Mouse (Mus musculus) lung, postnatal 4 days (tissue): ENCODE measurements around the gene Syt14.

ENCODE experiments used
- DNase-seq, 2 experiments: peaks; one replicate each; pipeline ENCODE4 v3.0.0; 2021

The Syt14 gene

DNA sequence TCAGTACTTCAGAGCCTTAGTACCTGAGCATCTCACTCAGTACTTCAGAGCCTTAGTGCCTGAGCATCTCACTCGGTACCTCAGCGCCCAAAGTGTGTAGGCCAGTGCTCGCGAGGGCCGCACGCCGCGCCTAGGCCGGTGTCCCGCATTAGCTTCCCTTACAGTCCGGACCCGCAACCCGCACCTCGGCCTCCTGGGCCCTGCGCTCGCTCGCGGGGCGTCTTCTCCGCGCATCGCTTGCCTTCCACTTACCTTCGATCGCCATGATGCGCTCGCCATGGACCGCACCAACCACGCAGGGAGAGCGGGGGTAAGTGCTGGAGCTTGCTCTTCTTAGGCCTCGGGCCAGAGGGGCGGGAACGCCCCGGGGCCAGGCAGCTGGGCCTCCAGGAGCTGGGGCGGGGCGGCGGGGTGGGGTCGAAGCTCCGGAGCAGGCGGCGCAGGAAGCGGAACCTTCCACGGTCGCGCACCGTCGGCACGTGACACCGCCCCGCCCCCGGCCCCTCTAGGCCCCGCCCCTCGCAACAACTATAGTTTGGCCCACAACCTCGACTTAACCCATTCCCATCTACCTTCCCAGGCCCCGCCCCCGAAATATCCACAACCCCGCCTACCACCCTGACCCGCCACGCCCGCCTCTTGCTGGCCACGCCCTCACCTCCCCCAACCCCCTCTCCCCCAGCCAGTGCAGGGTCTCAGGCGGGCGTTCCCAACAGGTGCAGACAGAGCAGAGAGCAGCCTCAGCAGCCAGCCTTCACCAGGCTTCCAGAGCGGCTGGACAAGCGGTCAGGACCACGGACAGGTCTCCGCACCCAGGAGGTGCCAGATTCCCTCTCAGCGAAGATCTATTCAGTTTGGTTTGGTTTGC, at the start of gene Syt14:
Gene Syt14 (minus strand): TSS at position 405 of the 868 bp plus-strand sequence.
- peak; percentile 72 for DNase-seq

DNA sequence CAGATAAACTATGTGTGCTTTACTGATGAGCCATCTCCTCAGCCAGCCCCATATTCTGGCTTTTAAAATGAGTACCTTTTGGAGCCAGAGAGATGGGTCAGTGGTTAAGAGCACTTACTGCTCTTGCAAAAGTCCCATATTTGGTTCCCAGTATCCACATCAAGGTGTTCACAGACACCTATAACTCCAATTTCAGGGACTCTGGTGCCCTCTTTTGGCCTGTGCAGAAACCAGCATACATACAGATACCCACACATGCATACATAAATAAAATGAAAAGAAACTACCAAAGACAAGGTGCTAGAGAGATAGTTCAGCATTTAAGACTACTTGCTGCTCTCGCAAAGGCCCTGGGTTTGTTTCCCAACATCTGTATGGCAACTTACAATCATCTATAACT, 48.4 kb upstream of the Syt14 start:
- DNase-seq, result no peak

DNA sequence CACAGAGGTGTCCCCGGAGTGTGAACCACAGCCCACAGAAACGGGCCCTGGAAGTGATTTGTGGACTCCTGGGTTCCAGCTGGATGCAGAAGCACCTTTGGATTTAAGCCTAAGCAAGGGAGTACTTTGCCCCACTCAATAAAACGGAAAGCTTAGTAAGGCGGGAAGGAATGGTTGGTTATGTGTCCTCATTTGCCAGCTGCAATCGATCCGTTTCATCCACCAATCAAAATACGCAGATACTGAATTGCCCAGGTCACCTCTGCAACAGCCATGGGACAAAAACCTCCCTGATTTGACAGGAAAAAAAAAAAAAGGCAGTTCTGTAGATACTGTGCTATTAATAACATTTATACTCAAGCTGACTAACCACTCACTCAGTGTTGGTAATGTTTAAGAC, 47.5 kb upstream of the Syt14 start:
- DNase-seq, result no peak

DNA sequence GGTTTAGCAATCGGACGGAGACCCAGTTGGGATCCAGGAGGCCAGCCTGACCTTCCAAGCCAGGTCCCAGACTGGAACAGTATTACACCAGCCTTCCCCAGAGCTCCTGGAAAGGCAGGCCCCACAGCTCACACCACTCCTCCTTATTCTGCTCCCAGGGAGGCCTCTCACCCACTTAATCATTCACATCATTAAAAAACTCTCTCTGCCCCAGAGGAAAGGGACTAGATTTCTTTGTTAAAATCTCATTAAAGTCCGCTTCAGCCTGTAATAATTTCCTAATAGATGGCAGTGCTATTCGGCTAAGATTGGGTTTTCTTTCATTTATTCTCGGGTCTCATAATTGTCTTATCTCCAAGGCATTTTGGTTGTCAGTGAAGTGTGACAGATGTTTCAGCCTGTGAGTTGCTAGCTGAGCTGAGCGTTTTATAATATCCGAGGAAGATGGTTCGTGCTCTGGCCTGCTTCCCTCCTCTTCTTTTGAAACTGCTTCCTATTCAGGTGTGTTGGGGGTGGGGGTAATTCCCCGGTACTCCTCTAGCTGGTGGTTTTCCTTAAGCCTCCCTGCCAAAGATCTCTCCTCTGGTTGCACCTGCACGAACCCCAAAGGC, 46.8 kb upstream of the Syt14 start:
- DNase-seq, result peak; percentile 35 to 76

DNA sequence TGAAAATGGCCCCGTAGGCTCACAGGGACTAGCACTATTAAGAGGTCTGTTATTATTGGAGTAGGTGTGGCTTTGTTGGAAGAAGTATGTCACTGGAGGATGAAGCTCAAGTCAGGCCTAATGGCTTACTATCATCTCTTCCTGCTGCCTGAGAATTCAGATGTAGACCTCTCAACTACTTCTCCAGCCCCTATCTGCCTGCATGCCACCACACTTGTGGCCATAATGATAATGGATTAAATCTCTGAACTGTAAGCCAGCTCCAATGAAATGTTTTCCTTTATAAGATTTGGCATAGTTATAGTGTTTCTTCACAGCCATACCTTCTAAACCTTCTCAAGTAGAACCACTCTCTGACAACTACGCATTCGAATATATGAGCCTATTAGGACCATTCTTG, 27.0 kb upstream of the Syt14 start:
- DNase-seq, result no peak

DNA sequence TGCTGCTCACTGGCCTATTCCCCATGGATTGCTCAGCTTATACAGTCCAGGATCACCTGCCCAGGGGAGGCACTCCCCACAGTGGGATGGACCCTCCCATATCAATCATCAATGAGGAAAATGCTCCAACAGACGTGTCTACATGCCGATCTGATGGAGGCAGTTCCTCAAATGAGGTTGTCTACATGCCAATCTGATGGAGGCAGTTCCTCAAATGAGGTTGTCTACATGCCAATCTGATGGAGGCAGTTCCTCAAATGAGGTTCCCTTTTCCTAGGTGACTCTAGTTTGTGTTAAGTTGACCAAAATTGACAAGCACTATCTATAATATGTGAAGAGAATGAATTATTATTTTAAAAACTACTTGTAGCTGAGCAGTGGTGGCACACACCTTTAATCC, 24.6 kb upstream of the Syt14 start:
- DNase-seq, result no peak

DNA sequence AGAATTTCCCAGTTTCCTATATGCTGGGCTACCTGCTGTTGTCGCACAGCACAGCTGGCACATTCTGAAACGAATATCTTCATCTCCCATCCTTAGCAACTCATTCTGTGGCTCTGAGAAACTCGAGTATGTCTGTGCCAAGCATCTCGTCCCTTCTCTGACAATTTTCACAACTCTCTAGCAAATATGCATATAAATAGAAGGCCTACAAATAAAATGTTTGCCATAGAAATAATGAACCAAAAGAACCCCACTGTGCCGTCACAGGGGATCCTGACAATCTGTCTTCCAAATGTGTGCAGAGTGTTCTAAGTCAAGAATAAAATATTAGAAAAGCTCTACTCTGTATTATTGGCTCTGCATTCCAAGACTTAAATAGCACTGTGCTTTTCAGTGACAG, 24.0 kb upstream of the Syt14 start:
- DNase-seq, result no peak

DNA sequence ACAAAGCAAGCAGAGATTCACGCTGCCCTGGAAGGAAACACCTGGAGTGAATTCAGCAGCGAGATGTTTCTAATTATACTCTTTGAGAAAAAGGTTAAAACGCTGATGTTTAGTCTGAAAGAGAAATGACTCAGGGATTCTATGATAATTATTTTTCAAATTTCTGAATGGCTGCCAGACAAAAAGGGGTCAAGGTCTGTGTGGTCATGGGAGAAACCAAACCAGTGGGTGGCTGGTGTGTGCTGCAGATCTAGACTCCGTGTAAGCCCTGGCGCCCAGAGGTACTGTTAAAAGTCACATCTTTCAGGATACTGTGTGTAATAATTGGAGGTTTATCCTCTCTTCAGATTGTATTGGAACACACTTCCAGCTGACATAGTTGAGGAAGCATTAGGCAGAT, 18.8 kb upstream of the Syt14 start:
- no peak for DNase-seq

DNA sequence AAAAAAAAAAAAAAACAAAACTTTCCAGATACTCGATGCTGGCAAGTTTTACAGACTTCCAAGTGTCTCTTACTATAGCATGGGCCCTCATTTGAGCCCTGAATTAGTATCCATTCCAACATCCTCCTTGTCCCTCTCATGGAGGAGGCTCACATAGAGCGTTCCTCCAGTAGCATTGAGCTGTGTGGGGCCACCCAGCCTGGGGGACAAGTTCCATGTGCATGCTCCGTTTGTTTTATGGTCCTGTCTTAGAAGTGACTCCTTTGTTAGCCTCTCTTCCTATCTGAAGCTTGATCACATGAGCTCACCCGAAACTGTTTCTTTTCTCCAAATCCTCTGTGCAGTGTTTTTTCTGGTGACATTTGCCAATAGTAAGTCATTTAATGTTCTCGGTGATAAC, 17.5 kb upstream of the Syt14 start:
- no peak for DNase-seq

DNA sequence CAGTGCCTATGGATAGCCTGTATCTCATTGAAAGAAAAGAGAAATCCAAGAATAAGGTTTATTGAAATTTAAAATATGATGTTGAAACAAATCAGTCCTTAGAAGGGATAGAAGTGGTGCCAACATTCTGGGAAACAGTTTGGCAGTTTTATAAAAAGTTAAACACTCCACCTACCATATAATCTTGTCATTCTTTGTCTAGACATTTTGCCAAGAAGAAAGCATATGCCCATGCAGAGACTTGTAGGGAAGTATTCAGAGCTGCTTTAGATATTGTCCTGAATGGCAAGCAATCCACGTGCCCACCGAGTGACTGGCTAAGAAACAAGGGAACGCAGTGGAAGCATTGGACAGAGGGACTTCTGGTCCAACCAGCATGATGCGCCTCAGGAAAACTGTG, 12.0 kb upstream of the Syt14 start:
- no peak for DNase-seq

DNA sequence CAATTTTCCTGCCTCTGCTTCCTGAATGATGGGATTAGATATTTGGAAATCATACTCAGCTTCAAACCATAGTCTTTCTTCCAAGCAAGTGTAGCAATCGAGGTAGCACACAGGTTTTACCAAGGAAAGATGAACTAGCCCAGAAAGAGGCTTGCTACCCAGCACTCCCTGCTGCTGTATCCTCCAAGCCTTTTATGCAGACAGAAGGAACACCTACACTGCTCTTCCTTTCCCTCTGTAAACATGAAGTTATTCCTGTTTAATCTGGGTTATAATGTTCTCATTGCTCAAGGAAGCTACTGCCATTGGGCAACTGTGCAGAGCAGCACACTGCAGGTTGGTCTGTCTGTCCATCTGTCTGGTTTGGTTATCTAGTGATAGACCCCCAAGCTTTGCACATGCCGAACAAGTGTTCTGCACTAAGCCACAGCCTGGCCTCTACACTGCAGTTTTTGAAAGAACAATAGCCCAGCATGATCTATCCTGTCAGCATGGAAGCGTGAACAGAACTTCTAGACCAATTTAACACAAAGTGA, 7.3 kb upstream of the Syt14 start:
- DNase-seq, result no peak

DNA sequence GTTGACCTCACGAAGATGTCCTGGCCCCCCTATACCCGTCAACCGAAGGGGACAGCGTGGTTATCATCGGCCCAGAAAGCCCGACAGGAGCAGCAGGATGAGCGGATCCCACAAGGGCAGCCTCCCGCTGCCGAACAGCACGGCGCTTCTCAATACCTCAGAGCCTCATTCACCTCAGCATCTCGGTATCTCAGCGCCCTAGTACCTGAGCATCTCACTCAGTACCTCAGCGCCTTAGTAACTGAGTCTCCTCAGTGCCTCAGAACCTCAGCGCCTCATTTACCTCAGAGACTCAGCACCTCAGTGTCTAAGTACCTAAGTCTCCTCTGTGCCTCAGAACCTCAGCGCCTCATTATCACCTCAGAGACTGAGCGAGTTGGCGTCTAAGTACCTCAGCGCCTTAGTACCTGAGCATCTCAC, 614 bp downstream of the Syt14 start:
- DNase-seq, result no peak

DNA sequence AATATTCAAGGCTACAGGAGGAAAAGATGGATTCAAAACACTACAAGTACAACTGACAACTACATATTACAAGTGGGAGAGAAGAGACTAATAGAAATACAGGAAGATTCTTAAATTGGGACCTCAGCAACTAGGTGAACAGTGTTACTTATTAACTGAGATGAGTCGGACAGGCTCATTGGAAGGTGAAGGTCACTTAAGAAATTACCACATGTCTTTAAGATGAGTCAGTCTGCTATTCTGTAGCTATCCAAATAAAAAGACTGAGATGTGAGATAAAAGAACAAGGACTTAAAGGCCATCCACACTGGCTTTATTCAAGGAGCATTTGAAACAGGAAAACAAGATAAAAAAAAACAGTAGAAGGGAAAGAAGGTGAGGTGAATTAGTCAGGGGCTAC, 11.3 kb downstream of the Syt14 start:
- no peak for DNase-seq

DNA sequence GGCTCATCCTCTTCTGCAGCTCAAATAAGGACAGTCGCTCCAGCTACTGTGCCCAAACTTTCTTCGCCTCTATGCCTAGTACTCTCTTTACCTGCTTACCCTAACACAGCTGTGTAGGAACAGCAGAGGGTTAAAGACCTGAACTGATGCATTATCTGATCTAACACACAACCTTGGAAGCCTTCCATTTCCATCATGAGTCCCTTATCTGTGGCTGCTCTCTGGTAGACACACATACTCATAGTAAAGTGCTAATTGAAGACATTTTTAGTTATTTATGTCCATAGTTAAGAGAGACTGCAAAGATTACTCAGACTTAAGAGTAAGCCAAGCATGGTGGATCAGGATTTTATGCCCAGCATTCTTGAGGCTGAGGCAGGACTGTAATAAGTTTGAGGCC, 23.2 kb downstream of the Syt14 start:
- no peak for DNase-seq

DNA sequence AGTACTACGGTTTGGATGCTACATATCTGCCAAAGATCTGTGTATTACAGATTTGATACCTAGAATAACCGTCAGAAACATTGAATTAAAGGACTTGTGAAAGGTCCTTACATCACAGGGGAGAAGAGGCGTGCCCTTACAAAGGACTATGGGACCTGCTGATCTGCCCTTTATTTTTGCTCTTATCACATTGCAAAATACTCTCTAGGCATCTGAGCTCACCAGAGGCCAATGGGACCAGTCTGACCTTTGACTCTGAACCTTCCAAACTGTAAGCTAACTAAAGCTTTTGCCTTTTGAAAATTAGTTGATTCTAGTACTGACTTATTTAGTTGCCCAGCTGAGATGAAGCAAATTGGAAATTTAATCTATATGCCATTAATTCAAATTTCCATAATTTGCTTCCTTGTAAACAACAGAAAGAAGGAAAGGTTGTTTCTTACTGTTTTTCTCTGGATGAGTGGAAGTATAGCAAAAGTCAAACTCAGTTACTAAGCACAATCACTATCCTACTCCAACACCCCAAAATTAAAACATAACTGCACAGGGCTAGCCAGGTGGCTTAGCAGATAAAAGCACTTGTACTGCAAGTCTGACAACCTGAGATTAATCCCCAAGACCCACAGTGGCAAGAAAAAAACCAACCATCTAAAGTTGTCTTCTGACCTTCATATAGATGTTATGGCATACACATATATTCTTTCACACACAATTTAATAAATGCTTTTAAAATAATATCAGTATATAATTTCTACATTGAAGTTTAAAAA, 24.4 kb downstream of the Syt14 start:
- DNase-seq, result no peak

DNA sequence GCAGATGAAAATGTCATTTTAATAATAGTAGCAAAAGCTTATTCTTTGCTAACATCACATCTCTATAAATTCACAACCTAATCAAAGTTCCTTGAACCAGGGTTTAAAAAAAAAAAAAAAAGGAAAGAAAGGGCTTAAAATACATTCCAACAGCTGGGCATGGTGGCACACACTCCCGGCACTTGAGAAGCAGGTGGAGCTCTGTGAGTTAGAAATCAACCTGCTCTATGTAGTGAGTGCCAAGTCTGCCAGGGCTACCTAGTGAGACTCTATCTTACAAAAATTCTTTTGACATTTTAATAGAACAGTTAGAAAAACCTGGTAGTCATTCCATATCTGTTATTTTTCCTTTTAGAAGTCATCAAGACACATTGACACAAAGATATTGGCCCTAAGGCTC, 31.0 kb downstream of the Syt14 start:
- no peak for DNase-seq

DNA sequence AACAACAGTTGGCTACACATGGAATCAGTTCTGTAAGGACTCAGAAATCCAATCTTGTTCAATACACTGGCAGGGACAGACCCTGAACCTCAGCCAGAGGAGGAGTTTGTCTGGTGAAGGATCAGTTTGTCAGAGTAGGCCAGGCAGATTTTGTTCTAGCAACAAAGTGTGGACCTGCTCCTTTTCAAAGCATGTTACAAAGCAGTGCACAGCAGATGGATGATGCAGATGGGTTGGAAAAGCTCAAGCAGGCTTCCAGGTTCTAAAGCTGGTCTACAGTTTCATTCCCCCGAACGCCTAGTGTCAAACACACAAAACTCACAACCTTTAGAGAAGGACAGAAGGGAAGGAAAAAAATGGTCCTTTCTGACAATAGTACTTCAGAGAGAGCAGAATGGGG, 31.6 kb downstream of the Syt14 start:
- no peak for DNase-seq

DNA sequence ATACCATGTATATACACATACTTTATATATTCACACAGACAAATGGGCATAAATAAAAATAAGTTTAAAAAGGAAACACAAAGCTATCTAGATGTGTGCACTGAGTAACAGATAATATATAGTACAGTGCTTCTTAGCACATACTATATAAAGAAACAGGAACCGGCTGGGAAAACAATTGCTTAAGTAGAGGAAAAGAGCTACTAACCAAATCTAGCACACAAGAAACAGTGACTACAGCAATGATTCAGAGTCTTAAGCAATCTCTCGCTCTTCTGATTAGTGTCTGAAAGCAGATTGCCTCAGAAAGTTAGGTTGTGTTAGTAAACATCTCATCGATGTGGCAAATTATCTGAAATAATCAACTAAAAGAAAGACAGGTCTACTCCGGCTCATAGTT, 33.3 kb downstream of the Syt14 start:
- DNase-seq, result no peak

DNA sequence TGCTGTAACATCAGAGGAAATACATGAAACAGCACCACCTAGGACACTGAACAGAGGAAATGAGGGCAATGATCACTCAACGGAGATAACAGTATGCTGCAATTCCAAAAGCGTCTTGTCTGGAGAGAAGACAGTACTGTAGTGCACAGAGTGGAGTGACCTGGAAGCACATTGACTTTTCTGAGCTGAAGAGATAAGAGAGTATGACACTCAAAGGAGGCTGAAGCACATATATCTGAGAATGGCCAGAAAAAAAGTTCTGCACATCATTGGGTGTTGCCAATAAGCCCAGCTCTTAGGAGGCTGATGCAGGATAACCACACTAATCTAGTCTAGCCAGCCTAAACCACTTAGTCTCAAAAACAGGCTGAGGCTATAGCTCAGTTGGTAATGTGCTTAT, 34.0 kb downstream of the Syt14 start:
- DNase-seq, result no peak

DNA sequence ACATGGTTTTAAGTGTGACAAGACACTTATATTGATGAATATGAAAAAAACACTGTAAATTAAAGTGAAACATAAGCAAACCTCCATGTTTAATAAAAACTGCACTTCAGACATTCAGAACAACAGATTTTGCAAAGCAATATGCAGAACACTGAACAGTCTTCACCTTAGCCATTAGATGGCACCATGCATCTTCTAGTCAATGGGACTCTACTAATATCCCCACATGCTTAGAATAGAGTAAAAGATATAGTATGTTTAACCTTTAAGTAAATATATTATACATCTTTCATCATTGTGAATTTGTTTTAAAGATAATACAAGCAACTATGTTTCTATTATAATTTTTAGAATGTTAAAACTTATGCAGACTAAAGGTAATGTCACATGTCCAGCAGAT, 34.7 kb downstream of the Syt14 start:
- DNase-seq, result no peak

DNA sequence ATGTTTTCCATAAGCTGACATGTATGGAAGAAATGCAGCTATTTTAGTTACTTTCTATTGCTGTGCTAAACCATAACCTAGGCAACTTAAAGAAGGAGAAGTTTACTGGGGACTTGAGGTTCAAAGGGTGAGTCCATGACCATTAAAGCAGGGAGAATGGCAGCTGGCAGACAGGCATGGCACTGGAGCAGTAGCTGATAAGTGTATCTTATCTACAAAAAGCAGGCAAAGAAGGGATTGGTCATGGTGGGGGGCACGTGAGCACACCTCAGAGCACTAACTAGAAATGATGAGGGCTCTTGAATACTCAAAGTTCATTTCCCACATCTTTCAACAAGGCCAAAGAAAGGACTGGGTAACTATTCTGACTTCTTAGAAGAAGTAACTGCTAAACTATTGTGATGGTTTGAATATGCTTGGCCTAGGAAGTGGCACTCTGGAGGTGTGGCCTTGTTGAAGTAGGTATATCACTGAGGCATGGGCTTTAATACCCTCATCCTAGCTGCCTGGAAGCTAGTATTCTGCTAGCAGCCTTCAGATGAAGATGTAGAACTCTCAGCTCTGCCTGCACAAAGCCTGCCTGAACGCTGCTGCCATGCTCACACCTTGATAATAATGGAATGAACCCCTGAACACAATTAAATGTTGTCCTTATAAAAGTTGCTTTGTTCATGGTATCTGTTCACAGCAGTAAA, 41.2 kb downstream of the Syt14 start:
- no peak for DNase-seq

DNA sequence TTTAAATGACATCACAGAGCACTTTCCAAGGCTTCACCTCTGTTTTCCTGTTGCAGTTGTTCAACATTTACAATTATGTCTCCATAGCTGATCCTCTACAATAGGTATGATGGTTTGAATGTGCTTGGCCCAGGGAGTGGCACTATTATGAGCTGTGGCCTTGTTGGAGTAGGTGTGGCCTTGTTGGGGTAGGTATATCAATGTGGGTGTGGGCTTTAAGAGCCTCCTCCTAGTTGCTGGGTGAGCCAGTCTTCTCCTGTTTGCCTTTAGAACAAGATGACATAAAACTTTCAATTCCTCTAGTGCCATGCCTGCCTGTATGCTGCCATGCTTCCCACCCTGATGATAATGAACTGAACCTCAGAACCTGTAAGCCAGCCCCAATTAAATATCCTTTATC, 42.1 kb downstream of the Syt14 start:
- DNase-seq, result no peak

DNA sequence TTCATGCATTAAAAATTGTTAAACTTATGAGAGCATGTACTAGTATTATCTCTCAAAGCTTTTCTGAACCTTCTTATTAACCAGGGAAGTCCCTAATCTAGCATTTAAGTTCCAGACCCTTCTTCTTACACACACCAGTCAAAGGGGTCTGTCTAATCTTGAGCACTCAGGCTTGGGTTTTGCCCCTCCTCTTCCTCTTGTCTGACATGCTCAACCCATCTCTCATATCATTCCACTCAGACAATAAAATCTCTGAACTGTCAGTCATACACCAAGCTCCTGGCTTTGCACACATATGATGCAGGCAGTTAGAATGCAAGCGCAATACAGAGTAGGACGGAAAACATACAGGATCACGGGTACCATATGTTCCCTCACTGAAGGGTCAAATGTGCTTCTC, 48.4 kb downstream of the Syt14 start:
- DNase-seq, result no peak
